Mouse (Mus musculus) midbrain, postnatal 0 days (tissue): ENCODE results near the gene Ptpn3. TPM values are rescaled to one million over a fixed set of nuclear protein-coding genes. Genes with fewer than 3 reads are reported as not detected.

Source experiments
- ATAC-seq: fragments of 200-750 bp; cut with Nextera tagmentation; 2 replicates; pipeline ENCODE4 v1.8.0; 2017; ENCODE audit warnings: moderate number of reproducible peaks, mild to moderate bottlenecking, moderate TSS enrichment, moderate library complexity; ENCODE audit not compliant: low FRiP score
- DNase-seq: peaks from one replicate; pipeline ENCODE4 v3.0.0-alpha.2; 2015; ENCODE audit warnings: low spot score
- H3K27ac ChIP-seq: fragments of 300-500 bp; sonication (generic); 2 replicates; pipeline ENCODE4 v1.5.1; 2014; ENCODE audit warnings: low read depth, mild to moderate bottlenecking, low read length, mixed read lengths
- H3K27me3 ChIP-seq: fragments of 300-500 bp; sonication (generic); 2 replicates; pipeline ENCODE4 v1.6.1; 2014; ENCODE audit warnings: low read length, control low read depth, mixed read lengths; ENCODE audit not compliant: insufficient read depth
- H3K36me3 ChIP-seq: fragments of 300-500 bp; sonication (generic); 2 replicates; pipeline ENCODE4 v1.6.1; 2014; ENCODE audit warnings: low read length, control low read depth, mixed read lengths; ENCODE audit not compliant: insufficient read depth
- H3K4me1 ChIP-seq: fragments of 300-500 bp; sonication (generic); 2 replicates; pipeline ENCODE4 v1.6.1; 2014; ENCODE audit warnings: mild to moderate bottlenecking, control low read depth, antibody characterized with exemption, low read length, mixed read lengths; ENCODE audit not compliant: insufficient read depth
- H3K4me2 ChIP-seq: fragments of 300-500 bp; sonication (generic); 2 replicates; pipeline ENCODE4 v1.6.1; 2014; ENCODE audit warnings: low read depth, mild to moderate bottlenecking, low read length, mixed read lengths; ENCODE audit not compliant: poor library complexity, severe bottlenecking
- H3K4me3 ChIP-seq: fragments of 300-500 bp; sonication (generic); 2 replicates; pipeline ENCODE4 v1.5.1; 2014; ENCODE audit warnings: low read depth, mild to moderate bottlenecking, low read length, moderate library complexity
- H3K9ac ChIP-seq: fragments of 300-500 bp; sonication (generic); replicated peaks from 2 replicates; pipeline ENCODE4 v1.6.1; 2014; ENCODE audit warnings: mild to moderate bottlenecking, low read length, moderate library complexity, mixed read lengths; ENCODE audit not compliant: poor library complexity, severe bottlenecking
- H3K9me3 ChIP-seq: fragments of 300-500 bp; sonication (generic); 2 replicates; pipeline ENCODE4 v1.6.1; 2016; ENCODE audit warnings: low read length, control low read depth
- CTCF ChIP-seq: IDR thresholded peaks from 2 replicates; pipeline ENCODE4 v1.5.1; 2016; ENCODE audit warnings: antibody characterized with exemption, mild to moderate bottlenecking
- WGBS: fragments of 180-500 bp; shearing (Covaris S2); extraction: QIAGEN DNeasy Blood & Tissue Kit; methylation state at CpG from one replicate; pipeline ENCODE4 v1.1.7; 2014; 5-methylcytosine and 5-hydroxymethylcytosine counted together
- polyA plus RNA-seq: library from polyadenylated mRNA; unstranded; fragments of >200 nt; fragmentation: Nextera tagmentation; extraction: Ambion mirVana; gene quantifications from 2 replicates; pipeline ENCODE4 v1.2.1, GENCODE M21; 2015
- total RNA-seq: library from RNA; depleted of rRNA; stranded (reverse); fragments of >200 nt; gene quantifications from 2 replicates; pipeline ENCODE4 v1.2.3, GENCODE M21; 2014

Gene Ptpn3
- total and polyA plus RNA-seq, 2 experiments from 2014 or later: 1.9 to 6.2 TPM

- H3K4me1 ChIP-seq: no peaks in the 10 kb centered on the region
- H3K27ac ChIP-seq: no peak overlapping the region
- ATAC-seq (no peak), DNase-seq (no peak)
- no peak overlapping the region for H3K9ac ChIP-seq
- H3K36me3 ChIP-seq: no peaks in the 10 kb centered on the region
- no peaks in the 10 kb centered on the region for H3K27me3 ChIP-seq
- H3K4me3 ChIP-seq: no peak overlapping the region
- H3K4me2 ChIP-seq: no peak overlapping the region
- no peaks in the 10 kb centered on the region for H3K9me3 ChIP-seq
- 89% methylated on average over 9 of the region's 9 CpGs for WGBS
- no peak for TF ChIP-seq CTCF
Measured at GRCm38 (mm10) chr4:57217746-57218145, 83.9 kb downstream of the Ptpn3 start.

DNA sequence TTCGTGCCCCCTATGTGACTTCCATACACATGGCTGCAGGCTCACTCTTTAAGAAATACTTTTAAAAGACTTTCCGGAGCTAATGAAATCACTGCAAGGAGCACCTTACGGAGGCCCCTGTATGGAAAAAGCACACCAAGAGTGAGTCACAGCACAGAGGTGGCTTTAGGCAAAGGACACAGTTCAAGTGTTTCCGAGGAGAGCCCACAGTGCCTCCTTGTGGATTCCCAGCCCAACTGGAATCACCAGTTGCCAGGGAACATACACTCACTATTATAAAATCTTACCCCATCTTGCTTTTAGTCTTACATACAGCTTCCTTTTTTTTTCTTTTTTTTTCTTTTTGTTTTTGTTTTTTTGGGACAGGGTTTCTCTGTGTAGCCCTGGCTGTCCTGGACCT is 85.1 kb downstream of the Ptpn3 start:
- H3K36me3 ChIP-seq: no peaks in the 10 kb centered on the region
- no peaks in the 10 kb centered on the region for H3K4me1 ChIP-seq
- H3K9ac ChIP-seq: no peak overlapping the region
- no peak for ATAC-seq
- WGBS: 92% methylated on average over 4 of the region's 4 CpGs
- H3K27me3 ChIP-seq: no peaks in the 10 kb centered on the region
- DNase-seq: no peak
- H3K9me3 ChIP-seq: no peaks in the 10 kb centered on the region
- TF ChIP-seq CTCF: peak; percentile 23; the same call in 1 of the 2 replicates
- H3K4me2 ChIP-seq: no peak overlapping the region
- no peak overlapping the region for H3K27ac ChIP-seq
- H3K4me3 ChIP-seq: no peak overlapping the region

- ATAC-seq (no peak), DNase-seq (peak; percentile 17)
- H3K4me1 ChIP-seq: no peaks in the 10 kb centered on the region
- H3K4me3 ChIP-seq: no peak overlapping the region
- TF ChIP-seq CTCF: no peak
- H3K9me3 ChIP-seq: no peaks in the 10 kb centered on the region
- H3K27ac ChIP-seq: no peak overlapping the region
- 55% methylated on average over 9 of the region's 9 CpGs for WGBS
- H3K4me2 ChIP-seq: no peak overlapping the region
- H3K27me3 ChIP-seq: no peaks in the 10 kb centered on the region
- H3K9ac ChIP-seq: no peak overlapping the region
- H3K36me3 ChIP-seq: no peaks in the 10 kb centered on the region
Measured at GRCm38 (mm10) chr4:57214852-57215251, 86.8 kb downstream of the Ptpn3 start.

- Histone ChIP-seq H3K27ac (no peak overlapping the region), H3K4me3 (no peak overlapping the region), H3K4me1 (no peaks in the 10 kb centered on the region), H3K9me3 (no peaks in the 10 kb centered on the region), H3K9ac (no peak overlapping the region), H3K4me2 (no peak overlapping the region), H3K36me3 (no peaks in the 10 kb centered on the region), H3K27me3 (no peaks in the 10 kb centered on the region)
- 69% methylated on average over 3 of the region's 3 CpGs for WGBS
- ATAC-seq: no peak
- no peak for TF ChIP-seq CTCF
- no peak for DNase-seq
Measured at GRCm38 (mm10) chr4:57214114-57214513, 87.5 kb downstream of the Ptpn3 start.

DNA sequence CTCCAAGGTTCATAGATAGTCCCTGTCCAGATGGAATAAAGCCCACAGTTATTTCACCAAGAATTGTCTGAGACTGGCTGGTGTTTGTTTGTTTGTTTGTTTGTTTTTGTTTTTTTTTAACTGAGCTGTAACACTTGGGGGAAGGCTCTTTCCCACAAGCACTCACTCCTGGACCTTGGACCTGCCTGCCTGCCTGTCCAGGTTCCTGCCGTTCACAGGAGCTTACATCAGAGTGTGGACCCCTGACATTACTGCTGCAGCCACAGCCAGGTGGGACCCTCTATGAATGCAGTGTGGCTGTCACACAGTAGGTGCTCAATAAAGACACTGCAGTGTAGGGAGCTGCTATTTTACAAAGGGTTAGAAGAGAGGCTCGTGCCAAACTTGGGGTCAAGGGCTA is 89.9 kb downstream of the Ptpn3 start:
- Histone ChIP-seq H3K27me3 (no peaks in the 10 kb centered on the region), H3K4me1 (no peaks in the 10 kb centered on the region), H3K27ac (no peak overlapping the region), H3K4me2 (no peak overlapping the region), H3K9ac (no peak overlapping the region), H3K36me3 (no peaks in the 10 kb centered on the region), H3K9me3 (no peaks in the 10 kb centered on the region), H3K4me3 (no peak overlapping the region)
- DNase-seq (no peak), ATAC-seq (no peak)
- 86% methylated on average over 2 of the region's 2 CpGs for WGBS
- no peak for TF ChIP-seq CTCF

DNA sequence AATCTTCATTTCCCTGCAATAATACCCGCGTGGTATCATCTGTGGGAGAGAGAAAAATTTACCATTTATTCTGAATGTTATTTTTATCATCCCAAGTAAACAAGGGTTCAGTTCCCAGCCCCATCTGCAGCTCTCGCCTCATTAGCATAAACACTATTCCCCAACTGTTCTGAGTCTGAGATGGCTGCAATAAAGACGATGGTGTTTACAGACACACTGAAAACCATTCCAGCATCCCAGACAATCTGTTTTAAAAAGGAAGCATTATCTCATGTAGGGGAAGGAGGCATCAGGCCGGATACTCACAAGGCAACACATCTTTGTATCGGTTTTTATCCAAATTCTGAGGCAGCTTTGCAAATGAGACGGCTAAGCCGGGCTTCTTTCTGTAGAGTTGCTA is 95.7 kb downstream of the Ptpn3 start:
- Histone ChIP-seq H3K4me1 (no peaks in the 10 kb centered on the region), H3K27me3 (no peaks in the 10 kb centered on the region), H3K36me3 (no peaks in the 10 kb centered on the region), H3K9me3 (no peaks in the 10 kb centered on the region), H3K4me3 (no peak overlapping the region), H3K27ac (no peak overlapping the region), H3K9ac (no peak overlapping the region), H3K4me2 (no peak overlapping the region)
- 72% methylated on average over 8 of the region's 8 CpGs for WGBS
- DNase-seq (no peak), ATAC-seq (no peak)
- TF ChIP-seq CTCF: no peak
